Mouse (Mus musculus) gastrocnemius, adult 2 months (tissue): ENCODE data around the gene Rapsn. TPM values are rescaled to one million over a fixed set of nuclear protein-coding genes. Genes with fewer than 3 reads are reported as not detected.
"Not testable (repeated sequence)": the region's sequence is repeated elsewhere in the genome, so short reads cannot be mapped to it uniquely, and the experiment has no call there.

Experiments
- DNase-seq: peaks from one replicate; pipeline ENCODE4 v3.0.0; 2022
- H3K27ac ChIP-seq: fragments of 200-600 bp; 2 replicates; pipeline ENCODE4 v1.8.1; 2022; ENCODE audit warnings: mild to moderate bottlenecking
- H3K4me3 ChIP-seq: fragments of 200-600 bp; 2 replicates; pipeline ENCODE4 v1.8.1; 2022; ENCODE audit warnings: mild to moderate bottlenecking, moderate library complexity
- CTCF ChIP-seq: fragments of 200-600 bp; IDR thresholded peaks from 2 replicates; pipeline ENCODE4 v1.8.1; 2022; ENCODE audit warnings: antibody characterized with exemption, mild to moderate bottlenecking, moderate library complexity
- intact Hi-C: fragments of 180-260 bp; cut with DNase I; formaldehyde crosslinking; loops from one replicate; pipeline ENCODE4 v1.15.1; 2025
- total RNA-seq, 2 experiments: library from RNA; stranded (reverse); gene quantifications; 2 replicates each; pipeline ENCODE4 v1.2.3; 2021

Gene Rapsn
- total RNA-seq, 2 experiments from 2014 or later: 28.3 to 30.2 TPM

DNA sequence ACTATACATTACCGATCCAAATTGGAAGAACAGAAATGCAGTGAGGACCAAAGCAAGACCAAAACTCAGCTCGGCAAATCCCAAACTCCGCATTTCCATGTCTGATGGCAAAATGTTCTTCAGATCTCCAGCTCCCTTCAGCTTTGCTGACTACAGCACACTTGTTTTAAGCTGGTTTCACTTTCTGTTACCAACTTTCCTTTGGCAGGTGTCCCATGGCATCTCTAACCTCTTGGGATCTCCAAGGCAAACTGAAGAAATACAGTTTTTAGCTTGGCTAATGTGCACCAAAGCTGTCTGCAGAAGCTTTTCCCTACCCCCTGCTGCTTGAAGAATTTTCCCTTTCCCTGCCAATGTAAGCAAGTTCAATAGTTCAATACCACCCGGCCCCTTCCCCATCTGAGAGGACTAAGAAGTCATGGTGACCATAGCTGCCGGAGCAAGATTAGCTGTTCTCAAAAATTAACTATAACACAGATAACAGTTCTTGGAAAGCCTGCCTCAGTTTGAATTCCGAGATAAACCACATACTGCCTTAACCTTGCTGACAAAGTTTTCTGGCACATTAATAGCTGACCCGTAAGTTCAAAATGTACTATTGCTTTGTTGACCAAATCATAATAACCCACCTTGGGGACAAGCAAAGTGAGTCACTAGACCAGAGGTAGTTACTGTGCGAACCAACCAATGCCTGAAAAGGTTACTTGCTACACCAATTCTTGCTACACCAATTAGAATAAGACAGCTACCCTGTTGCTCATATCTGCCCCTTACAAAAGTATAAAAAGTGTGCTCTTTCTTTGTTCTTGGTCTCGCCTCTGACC lies 7.8 kb upstream of the Rapsn start:
- Histone ChIP-seq H3K4me3 (no peak overlapping the region), H3K27ac (no peak overlapping the region)
- peak; percentile 35 for DNase-seq
- no peak for TF ChIP-seq CTCF
- intact Hi-C loops: no loop called here

DNA sequence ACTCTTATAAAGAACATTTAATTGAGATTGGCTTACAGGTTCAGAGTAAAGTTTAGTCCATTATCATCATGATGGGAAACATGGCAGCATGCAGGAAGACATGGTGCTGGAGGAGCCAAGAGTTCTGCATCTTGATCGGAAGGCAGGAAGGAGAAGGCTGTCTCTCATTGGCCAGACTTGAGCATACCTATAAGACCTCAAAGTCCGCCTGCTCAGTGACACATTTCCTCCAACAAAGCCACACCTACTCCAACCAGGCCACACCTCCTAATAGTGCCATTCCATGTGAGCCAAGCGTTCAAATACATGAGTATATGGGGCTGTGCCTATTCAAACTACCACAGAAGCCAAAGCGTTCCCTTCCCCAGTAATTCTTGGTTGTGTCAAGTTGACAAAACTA lies 4.2 kb upstream of the Rapsn start:
- no peak for TF ChIP-seq CTCF
- intact Hi-C loops: loop anchor here (10.0 kb wide), 1 partner anchor 156 kb away; no protein-coding TSS in a partner anchor
- no peak overlapping the region for H3K4me3 ChIP-seq
- no peak overlapping the region for H3K27ac ChIP-seq
- no peak for DNase-seq

DNA sequence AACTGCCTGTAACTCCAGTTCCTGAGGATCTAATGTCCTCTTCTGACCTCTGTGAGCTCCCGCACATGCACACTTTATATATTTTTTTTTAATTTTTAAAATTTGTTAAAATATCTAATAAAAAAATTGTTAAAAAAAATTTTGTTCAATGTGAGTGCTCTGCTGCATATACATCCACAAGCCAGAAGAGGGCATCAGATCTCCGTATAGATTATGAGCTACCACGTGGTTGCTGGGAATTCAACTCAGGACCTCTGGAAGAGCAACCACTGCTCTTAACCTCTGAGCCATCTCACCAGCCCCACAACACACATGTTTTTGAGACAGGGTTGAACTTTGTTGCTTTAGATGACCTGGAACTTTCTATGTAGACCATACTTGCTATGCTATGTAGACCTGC lies 2.4 kb upstream of the Rapsn start:
- no peak for DNase-seq
- TF ChIP-seq CTCF: peak; percentile 50
- H3K27ac ChIP-seq: no peak overlapping the region
- H3K4me3 ChIP-seq: no peak overlapping the region
- intact Hi-C loops: loop anchor here (10.0 kb wide), 1 partner anchor 158 kb away; no protein-coding TSS in a partner anchor

DNA sequence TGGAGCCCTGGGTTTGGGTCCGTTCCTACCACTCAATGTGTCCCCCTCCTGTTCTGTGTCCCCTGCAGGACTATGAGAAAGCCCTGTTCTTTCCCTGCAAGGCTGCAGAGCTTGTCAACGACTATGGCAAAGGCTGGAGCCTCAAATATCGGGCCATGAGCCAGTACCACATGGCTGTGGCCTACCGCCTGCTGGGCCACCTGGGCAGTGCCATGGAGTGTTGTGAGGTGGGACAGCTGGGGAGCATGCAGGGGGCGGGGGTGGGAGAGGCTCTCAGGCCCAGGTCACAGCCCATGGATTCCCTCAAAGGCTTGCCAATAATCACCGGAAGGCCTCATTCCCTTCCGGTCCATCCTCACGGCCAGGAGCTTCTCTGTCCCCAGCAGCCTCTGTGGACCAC lies 6.4 kb downstream of the Rapsn start:
- no peak for DNase-seq
- no peak overlapping the region for H3K4me3 ChIP-seq
- TF ChIP-seq CTCF: no peak
- no peak overlapping the region for H3K27ac ChIP-seq
- intact Hi-C loops: no loop called here

DNA sequence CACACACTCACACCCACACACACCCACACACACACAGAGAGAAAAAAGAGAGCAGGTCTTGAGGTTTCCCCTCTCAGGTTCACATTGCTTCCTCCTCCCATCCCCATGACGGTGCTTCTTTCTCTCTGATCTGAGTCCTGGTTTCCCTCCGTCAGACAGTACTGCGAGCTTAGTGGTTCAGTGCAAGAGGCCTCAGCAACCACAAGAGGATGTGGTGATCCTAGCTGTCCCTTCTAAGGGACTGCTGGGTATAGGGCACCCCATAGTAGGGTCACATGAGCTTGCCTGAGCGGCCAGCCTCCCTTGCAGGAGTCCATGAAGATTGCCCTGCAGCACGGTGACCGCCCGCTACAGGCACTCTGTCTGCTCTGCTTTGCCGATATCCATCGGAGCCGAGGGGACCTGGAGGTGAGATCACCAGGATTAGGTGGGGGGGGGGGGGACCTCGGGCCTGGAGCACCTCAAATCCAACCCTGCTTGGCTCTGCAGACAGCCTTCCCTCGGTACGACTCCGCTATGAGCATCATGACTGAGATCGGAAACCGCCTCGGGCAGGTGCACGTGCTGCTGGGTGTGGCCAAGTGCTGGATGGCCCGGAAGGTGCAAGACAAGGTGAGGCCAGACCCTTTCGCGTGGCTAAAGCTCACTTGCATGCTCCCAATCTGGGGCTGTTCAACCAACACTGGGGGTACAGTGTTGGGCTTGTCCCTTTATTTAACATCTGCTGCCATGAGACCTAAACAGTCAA lies 7.4 kb downstream of the Rapsn start:
- DNase-seq: no peak
- intact Hi-C loops: no loop called here
- Histone ChIP-seq H3K27ac (no peak overlapping the region), H3K4me3 (no peak overlapping the region)
- no peak for TF ChIP-seq CTCF

DNA sequence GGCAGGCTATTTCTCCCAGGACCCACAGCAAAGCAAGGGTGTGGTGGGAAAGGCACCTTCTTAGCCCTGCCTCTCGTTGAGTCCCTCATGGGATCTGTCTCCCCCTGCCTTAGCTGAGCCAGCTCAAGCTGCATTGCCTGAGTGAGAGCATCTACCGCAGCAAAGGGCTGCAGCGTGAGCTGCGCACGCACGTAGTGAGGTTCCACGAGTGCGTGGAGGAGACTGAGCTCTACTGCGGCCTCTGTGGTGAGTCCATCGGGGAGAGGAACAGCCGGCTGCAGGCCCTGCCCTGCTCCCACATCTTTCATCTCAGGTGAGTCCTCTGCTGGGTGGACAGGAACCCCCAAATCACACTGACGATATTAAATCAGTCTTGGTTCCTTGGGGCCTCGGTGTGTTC lies 9.3 kb downstream of the Rapsn start:
- TF ChIP-seq CTCF: no peak
- intact Hi-C loops: no loop called here

DNA sequence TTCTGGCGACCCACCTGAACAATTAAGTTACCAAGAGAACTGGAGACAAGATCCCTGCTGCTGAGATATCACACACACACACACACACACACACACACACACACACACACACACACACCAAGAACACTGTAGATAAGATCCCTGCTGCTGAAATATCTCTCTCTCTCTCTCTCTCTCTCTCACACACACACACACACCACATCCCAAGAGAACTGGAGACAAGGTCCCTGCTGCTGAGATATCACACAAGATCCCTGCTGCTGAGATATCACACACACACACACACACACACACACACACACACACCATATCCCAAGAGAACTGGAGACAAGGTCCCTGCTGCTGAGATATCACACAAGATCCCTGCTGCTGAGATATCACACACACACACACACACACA lies 10.4 kb downstream of the Rapsn start:
- H3K27ac ChIP-seq, intact Hi-C loops, DNase-seq, H3K4me3 ChIP-seq: not testable (repeated sequence)

More for the DNA sequence above, 9.3 kb downstream of the Rapsn start:
- Histone ChIP-seq H3K27ac (no peak overlapping the region), H3K4me3 (no peak overlapping the region)
- DNase-seq: no peak

DNA sequence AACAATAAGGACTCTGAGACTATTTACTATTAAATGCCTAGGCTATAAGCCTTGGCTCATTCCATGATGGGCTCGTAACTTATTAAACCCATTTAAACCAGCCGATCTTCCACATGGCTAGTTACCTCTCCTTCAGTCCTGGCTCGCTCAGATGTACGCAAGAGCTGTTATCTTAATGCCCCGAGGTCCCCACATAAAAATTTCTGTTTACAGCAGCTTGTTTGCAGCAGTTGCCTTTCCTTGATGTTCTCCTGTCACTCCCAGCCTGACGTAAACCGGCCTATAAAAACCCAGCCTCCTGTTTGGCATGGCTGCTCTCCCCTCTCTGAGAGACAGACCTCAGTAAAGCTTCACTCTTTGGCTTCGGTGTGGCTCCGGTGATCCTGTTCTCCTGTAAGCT lies 11.9 kb downstream of the Rapsn start:
- intact Hi-C loops: no loop called here
- no peak for TF ChIP-seq CTCF
- DNase-seq: no peak
- Histone ChIP-seq H3K4me3 (no peak overlapping the region), H3K27ac (no peak overlapping the region)

DNA sequence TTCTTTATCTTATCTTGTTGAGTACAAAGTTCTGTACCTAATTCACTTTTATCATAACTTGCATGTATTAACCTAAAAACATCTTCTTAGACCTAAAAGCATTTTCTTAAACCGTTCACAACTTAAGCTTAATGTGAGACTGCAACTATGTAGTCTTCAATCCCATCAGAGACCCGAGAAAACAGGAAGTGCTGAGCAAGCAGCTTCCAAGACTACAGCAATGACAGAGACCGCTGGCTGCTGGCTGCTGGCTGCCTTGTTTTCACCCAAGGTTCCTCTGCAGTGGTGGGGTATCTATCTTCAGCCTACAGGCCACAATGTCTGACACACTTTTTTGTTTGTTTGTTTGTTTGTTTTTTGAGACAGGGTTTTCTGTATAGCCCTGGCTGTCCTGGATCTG lies 16.5 kb downstream of the Rapsn start:
- intact Hi-C loops: loop anchor here (5.0 kb wide), 1 partner anchor 110 kb away; the partner anchor contains the start of gene Celf1
- DNase-seq: no peak
- Histone ChIP-seq H3K27ac (no peak overlapping the region), H3K4me3 (no peak overlapping the region)
- TF ChIP-seq CTCF: no peak

DNA sequence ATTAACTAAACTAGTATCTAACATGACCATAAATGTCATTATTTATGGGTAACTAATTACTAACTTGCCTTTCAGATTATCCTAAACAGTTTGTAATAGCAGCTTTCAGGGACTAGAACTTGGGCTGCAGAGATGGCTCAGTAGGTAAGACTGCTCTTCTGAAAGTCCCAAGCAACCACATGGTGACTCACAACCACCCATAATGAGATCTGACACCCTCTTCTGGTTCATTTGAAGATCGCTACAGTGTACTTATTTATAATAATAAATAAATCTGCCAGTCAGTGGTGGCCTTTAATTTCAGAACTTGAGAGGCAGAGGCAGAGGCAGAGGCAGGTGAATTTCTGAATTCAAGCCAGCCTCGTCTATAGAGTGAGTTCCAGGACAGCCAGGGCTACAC lies 17.3 kb downstream of the Rapsn start:
- intact Hi-C loops: loop anchor here (5.0 kb wide), 1 partner anchor 110 kb away; the partner anchor contains the start of gene Celf1
- peak overlapping the region; percentile 93; the same call in 1 of the 2 replicates for H3K4me3 ChIP-seq

DNA sequence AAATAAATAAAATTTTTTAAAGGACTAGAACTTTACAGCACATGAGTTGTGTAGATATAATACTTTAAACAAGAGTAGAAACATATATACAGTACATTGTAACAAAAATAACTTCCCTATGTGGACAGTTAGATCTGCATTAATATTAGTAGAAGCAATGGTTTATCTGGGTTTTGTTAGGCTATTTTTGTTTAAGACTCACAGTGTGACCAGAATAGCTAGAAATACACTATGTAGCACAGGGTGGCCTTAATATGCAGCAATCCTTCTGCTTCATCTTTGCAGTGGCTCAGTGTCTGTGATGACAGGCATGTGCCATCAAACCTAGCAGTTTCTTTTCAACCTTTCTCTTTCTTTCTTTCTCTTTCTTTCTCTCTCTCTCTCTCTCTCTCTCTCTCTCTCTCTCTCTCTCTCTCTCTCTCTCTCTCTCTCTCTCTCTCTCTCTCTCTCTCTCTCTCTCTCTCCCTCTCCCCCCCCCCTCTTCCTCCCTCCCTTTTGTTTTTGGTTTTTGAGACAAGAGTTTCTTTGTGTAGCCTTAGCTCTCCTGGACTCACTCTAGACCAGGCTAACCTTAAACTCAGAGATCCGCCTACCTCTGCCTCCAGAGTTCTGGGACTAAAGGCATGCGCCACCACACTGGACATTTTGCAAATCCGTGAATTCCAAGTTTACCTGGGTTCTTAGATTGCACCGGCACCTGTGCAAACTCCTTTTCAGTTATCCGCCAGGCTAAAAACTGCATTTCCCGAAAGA lies 17.9 kb downstream of the Rapsn start:
- DNase-seq: no peak
- intact Hi-C loops: loop anchor here (5.0 kb wide), 1 partner anchor 111 kb away; the partner anchor contains the start of gene Celf1
- no peak for TF ChIP-seq CTCF
- peak overlapping the region; percentile 95 for H3K27ac ChIP-seq
- peak overlapping the region; percentile 93 for H3K4me3 ChIP-seq

More for the DNA sequence above, 17.3 kb downstream of the Rapsn start:
- DNase-seq: no peak
- H3K27ac ChIP-seq: 0 out of 2 replicates have a peak overlapping the region, but pooled peaks have one; percentile 95
- TF ChIP-seq CTCF: peak; percentile 29

DNA sequence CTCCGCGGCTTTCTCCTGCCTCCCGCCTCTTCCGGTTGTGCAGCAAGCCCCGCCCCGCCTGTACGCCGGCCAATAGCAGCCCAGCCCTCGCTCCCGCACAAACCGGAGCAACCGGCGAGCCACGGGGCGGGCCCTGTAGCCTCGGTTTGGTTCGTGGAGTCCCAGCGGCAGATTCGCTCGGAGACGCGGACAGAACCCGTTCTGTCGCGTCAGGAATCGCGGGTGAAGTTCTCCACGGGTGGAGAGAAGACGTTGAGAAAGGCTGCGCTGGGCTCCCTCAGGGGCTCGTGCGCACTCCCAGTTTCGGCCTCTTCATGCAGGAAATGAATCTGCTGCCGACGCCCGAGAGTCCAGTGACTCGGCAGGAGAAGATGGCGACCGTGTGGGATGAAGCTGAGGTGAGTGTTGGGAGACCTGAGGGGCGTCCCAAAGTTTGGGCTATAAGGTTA lies 18.5 kb downstream of the Rapsn start, which contains the start of gene Psmc3:
Gene Psmc3, plus strand, starts transcription at position 76 of the 449 bp plus-strand sequence.
- no peak for TF ChIP-seq CTCF
- intact Hi-C loops: loop anchor here (1.0 to 5.0 kb wide), 2 partner anchors 16 to 112 kb away; partner anchors contain the start of genes Celf1 and Slc39a13
- peak within 1 kb of the TSS; percentile 95 for H3K27ac ChIP-seq
- H3K4me3 ChIP-seq: peak within 1 kb of the TSS; percentile 93
- DNase-seq: peak; percentile 99
